Mouse (Mus musculus): ENCODE data around the gene Vmn1r176. TPM values are rescaled to one million over a fixed set of nuclear protein-coding genes. Genes with fewer than 3 reads are reported as not detected.
"Not testable (repeated sequence)": the region's sequence is repeated elsewhere in the genome, so short reads cannot be mapped to it uniquely, and the experiment has no call there.

The Vmn1r176 gene
- not detected for total RNA-seq (2022)

- not testable (repeated sequence) for DNase-seq (ENCODE audit: low spot score in 2 of 2)
These were observed at the start of gene Vmn1r176 for GRCm38 (mm10) chr7:23837272-23837671. Gene Vmn1r176 (minus strand): TSS chr7:23837372.

- not testable (repeated sequence) for DNase-seq (ENCODE audit: low spot score in 2 of 2)
These were observed 39.7 kb upstream of the Vmn1r176 start for GRCm38 (mm10) chr7:23876918-23877317.

GRCm38 (mm10) chr7:23866349-23866748 is 29.2 kb upstream of the Vmn1r176 start, which contains the start of gene Vmn1r177:
Gene Vmn1r177 (minus strand): TSS chr7:23866449.
- DNase-seq (ENCODE audit: low spot score in 2 of 2), result not testable (repeated sequence)

GRCm38 (mm10) chr7:23810543-23810942 is 26.6 kb downstream of the Vmn1r176 start, which contains the start of gene Vmn1r175:
Gene Vmn1r175 (minus strand): TSS chr7:23810643.
- not testable (repeated sequence) for DNase-seq (ENCODE audit: low spot score in 2 of 2)

GRCm38 (mm10) chr7:23784526-23784925 is 52.6 kb downstream of the Vmn1r176 start:
- no peak for DNase-seq (ENCODE audit: low spot score in 2 of 2)

Other genes with a start within 250 kb of the Vmn1r176 start
- not detected for gene Vmn1r170, start 231.2 kb downstream of the Vmn1r176 start, total RNA-seq (2022)
- gene Vmn1r171, start 206.7 kb downstream of the Vmn1r176 start, total RNA-seq (2022), result not detected
- gene Vmn1r172, start 179.1 kb downstream of the Vmn1r176 start, total RNA-seq (2022), result not detected
- not detected for gene Vmn1r173, start 136.7 kb downstream of the Vmn1r176 start, total RNA-seq (2022)
- not detected for gene Vmn1r174, start 85.1 kb downstream of the Vmn1r176 start, total RNA-seq (2022)
- gene Vmn1r175, start 26.7 kb downstream of the Vmn1r176 start, total RNA-seq (2022), result not detected
- gene Vmn1r177, start 29.1 kb upstream of the Vmn1r176 start, total RNA-seq (2022), result not detected
- gene Vmn1r178, start 54.6 kb upstream of the Vmn1r176 start, total RNA-seq (2022), result not detected
- gene Vmn1r179, start 89.6 kb upstream of the Vmn1r176 start, total RNA-seq (2022), result not detected
- not detected for gene Vmn1r180, start 113.3 kb upstream of the Vmn1r176 start, total RNA-seq (2022)
- gene Vmn1r181, start 137.2 kb upstream of the Vmn1r176 start, total RNA-seq (2022), result not detected
- not detected for gene V1rd19, start 164.3 kb upstream of the Vmn1r176 start, total RNA-seq (2022)
- not detected for gene Vmn1r183, start 215.9 kb upstream of the Vmn1r176 start, total RNA-seq (2022)
- gene Zfp180, start 244.6 kb upstream of the Vmn1r176 start, total RNA-seq (2022), result 10 to 100 TPM; 48.8 to 63.0 (median 52.7) TPM